Mouse (Mus musculus): Measurements from ENCODE around the gene Kcnk7. TPM values are rescaled to one million over a fixed set of nuclear protein-coding genes. Genes with fewer than 3 reads are reported as not detected.
"Not testable (repeated sequence)": the region's sequence is repeated elsewhere in the genome, so short reads cannot be mapped to it uniquely, and the experiment has no call there.

Kcnk7 gene
- polyA plus RNA-seq, 1 experiment = not detected

DNA sequence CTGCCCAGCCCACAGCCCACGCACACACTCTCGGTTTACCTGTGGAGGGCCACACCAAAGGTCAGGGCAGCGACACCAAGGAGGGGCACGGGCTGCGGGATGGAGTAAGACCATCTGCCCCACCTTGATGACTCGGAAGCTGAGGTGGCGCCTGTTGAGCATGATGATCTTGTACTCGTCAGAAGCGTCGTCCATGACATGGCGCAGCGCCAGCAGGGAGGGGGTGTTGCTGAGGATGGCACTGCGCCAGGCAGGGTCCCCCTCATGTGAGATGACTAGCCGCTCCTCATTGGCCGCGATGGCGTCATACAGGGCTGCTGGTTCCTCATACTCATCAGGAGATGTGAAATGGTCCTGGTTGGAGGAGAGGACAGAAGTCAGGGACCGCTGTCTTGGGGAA, 37.8 kb upstream of the Kcnk7 start:
- Histone ChIP-seq H3K4me3 (ENCODE audit: insufficient read depth, low read depth, low read length) (no peak overlapping the region), H3K4me1 (ENCODE audit: control insufficient read depth, insufficient read depth, low read length) (peaks cover 11% of the 10 kb centered on the region; the same call in 1 of the 2 replicates), H3K27ac (ENCODE audit: insufficient read depth, low read depth, low read length) (no peak overlapping the region)
- TF ChIP-seq POLR2A (IDR thresholded peaks at IDR 0.05; ENCODE audit: insufficient read depth, low read depth, low read length) = no peak
- no peak for TF ChIP-seq CTCF (IDR thresholded peaks at IDR 0.05; ENCODE audit: insufficient read depth, low read depth, low read length)
- 84% methylated on average over 18 of the region's 18 CpGs for WGBS

DNA sequence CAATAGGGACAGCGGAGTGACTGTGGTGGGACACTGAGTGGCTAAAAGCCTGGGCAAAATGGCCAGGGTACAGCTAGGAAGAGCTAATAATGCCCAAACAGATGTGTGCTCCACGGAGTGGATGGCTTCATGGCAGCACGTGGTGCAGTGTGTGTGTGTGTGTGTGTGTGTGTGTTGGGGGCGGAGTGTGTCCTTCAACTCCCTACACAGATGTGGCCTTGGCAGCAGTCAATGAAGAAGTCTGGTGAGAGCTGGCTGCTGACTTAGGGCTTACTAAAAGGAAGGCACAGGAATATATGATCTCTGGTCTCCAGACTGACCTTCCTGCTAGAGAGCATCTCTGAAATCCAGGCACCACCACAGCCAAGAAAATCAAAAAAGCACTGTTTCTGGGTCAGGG, 35.8 kb upstream of the Kcnk7 start:
- Histone ChIP-seq H3K4me3 (ENCODE audit: insufficient read depth, low read depth, low read length) (no peak overlapping the region), H3K4me1 (ENCODE audit: control insufficient read depth, insufficient read depth, low read length) (peaks cover 4% of the 10 kb centered on the region; the same call in 1 of the 2 replicates), H3K27ac (ENCODE audit: insufficient read depth, low read depth, low read length) (no peak overlapping the region)
- WGBS = 84% methylated on average over 4 of the region's 4 CpGs
- no peak for TF ChIP-seq CTCF (IDR thresholded peaks at IDR 0.05; ENCODE audit: insufficient read depth, low read depth, low read length)
- no peak for TF ChIP-seq POLR2A (IDR thresholded peaks at IDR 0.05; ENCODE audit: insufficient read depth, low read depth, low read length)

DNA sequence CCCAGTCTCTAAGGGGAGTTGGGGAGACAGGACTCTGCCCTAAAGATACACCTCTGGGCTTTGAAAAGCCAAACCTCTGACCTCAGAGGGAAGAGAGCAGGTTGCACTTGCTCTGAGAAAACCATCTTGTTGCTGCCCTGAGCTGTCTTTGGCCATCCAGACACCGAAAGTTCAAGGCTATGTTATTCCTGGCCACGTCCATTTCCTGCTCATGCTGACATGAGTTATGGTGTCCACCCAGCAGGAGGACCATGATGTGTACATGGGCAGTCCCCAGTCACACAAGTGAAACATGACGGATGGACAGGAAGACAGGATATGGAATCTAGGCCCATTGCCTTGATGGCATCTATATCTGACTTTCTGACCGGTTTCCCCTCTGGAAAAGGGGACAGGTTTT, 23.7 kb upstream of the Kcnk7 start:
- H3K4me1 ChIP-seq (ENCODE audit: control insufficient read depth, insufficient read depth, low read length) = no peaks in the 10 kb centered on the region
- 91% methylated on average over 4 of the region's 4 CpGs for WGBS
- no peak overlapping the region for H3K27ac ChIP-seq (ENCODE audit: insufficient read depth, low read depth, low read length)
- TF ChIP-seq POLR2A (IDR thresholded peaks at IDR 0.05; ENCODE audit: insufficient read depth, low read depth, low read length) = no peak
- TF ChIP-seq CTCF (IDR thresholded peaks at IDR 0.05; ENCODE audit: insufficient read depth, low read depth, low read length) = no peak
- H3K4me3 ChIP-seq (ENCODE audit: insufficient read depth, low read depth, low read length) = no peak overlapping the region

DNA sequence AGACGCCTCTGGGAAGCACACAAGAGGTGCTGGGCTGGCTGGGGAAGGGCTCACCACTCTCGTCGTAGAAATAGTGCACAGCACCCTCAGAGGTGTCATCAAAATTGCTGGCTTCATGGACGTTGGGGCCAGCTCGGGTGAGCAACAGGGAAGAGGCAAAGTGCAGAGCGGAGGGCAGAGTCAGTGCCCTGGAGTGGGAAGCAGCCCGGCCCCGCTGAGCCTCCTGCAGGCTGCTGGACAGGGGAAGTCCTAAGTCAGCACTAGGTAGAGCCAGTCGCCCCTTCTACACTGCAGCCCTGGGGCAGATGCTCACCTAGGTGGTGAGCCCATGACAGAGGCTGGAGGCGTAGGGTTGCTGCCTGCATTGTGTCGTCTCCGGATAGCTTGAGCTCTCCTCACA, 19.9 kb upstream of the Kcnk7 start:
- no peak for TF ChIP-seq CTCF (IDR thresholded peaks at IDR 0.05; ENCODE audit: insufficient read depth, low read depth, low read length)
- no peak for TF ChIP-seq POLR2A (IDR thresholded peaks at IDR 0.05; ENCODE audit: insufficient read depth, low read depth, low read length)
- Histone ChIP-seq H3K4me1 (ENCODE audit: control insufficient read depth, insufficient read depth, low read length) (peaks cover 9% of the 10 kb centered on the region), H3K27ac (ENCODE audit: insufficient read depth, low read depth, low read length) (no peak overlapping the region), H3K4me3 (ENCODE audit: insufficient read depth, low read depth, low read length) (no peak overlapping the region)
- WGBS = 93% methylated on average over 12 of the region's 12 CpGs

DNA sequence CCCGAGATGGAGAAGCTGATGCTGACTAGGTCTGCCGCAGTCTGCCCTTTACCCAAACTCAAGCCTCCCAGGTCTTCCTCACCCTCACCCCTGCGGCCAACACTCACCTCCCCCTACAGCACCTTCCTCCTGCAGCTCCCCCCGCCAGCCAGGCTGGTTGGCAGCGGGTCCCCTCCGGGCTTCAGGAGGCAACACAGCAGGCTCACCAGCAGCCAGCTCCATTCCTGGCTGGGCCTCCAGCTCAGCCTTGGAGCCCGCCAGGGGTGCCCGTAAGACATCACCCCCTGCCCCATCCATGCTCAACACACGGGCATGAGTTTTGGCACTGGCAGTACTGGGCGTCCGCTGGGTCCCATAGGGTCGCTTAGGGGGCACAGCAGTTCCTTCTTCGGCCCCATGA, 19.2 kb upstream of the Kcnk7 start:
- Histone ChIP-seq H3K4me1 (ENCODE audit: control insufficient read depth, insufficient read depth, low read length) (peaks cover 9% of the 10 kb centered on the region), H3K27ac (ENCODE audit: insufficient read depth, low read depth, low read length) (no peak overlapping the region), H3K4me3 (ENCODE audit: insufficient read depth, low read depth, low read length) (no peak overlapping the region)
- WGBS = 88% methylated on average over 13 of the region's 13 CpGs
- TF ChIP-seq POLR2A (IDR thresholded peaks at IDR 0.05; ENCODE audit: insufficient read depth, low read depth, low read length) = no peak

DNA sequence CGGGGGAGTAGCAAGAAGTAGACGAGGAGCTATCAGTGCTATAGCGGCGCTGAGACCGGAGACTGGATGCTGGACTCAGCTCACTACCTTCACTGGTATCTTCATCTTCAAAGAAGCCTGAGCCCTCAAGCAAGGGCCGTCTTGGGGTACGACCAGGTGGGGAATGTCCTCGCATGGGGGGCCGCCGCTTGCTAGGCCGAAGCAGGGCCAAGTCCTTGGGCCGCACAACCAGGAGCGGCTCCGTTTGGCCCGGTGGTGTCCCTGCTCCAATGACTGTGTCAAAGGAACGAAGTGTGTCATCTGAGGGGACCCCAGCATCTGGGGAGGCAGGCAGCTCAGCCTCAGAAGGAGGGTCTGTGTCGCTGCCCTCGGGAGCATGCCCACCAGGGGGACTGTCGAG, 18.7 kb upstream of the Kcnk7 start:
- Histone ChIP-seq H3K4me1 (ENCODE audit: control insufficient read depth, insufficient read depth, low read length) (peaks cover 14% of the 10 kb centered on the region), H3K4me3 (ENCODE audit: insufficient read depth, low read depth, low read length) (no peak overlapping the region), H3K27ac (ENCODE audit: insufficient read depth, low read depth, low read length) (no peak overlapping the region)
- 96% methylated on average over 19 of the region's 19 CpGs for WGBS
- TF ChIP-seq POLR2A (IDR thresholded peaks at IDR 0.05; ENCODE audit: insufficient read depth, low read depth, low read length) (no peak), CTCF (IDR thresholded peaks at IDR 0.05; ENCODE audit: insufficient read depth, low read depth, low read length) (no peak)

DNA sequence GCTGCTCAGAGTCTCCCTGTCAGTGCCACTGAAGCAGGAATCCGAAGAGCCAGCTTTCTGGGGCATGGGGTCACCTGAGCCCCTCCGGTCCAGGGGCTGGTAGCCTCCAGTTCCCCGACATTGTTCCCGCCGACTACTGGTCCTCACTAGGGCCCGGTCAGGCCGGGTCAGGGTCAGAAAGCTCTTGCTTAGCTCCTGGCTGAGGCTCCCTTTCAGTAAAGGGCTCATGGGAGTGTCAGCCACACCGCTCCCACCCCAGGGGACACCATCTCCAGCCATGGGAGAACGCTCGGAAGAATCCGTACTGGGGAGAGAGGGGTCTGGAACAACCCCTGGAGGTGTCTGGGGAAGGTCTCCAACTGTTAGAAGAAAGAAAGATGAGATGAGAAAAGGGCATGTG, 18.3 kb upstream of the Kcnk7 start:
- Histone ChIP-seq H3K4me3 (ENCODE audit: insufficient read depth, low read depth, low read length) (no peak overlapping the region), H3K27ac (ENCODE audit: insufficient read depth, low read depth, low read length) (no peak overlapping the region), H3K4me1 (ENCODE audit: control insufficient read depth, insufficient read depth, low read length) (peaks cover 18% of the 10 kb centered on the region)
- 96% methylated on average over 11 of the region's 11 CpGs for WGBS
- TF ChIP-seq CTCF (IDR thresholded peaks at IDR 0.05; ENCODE audit: insufficient read depth, low read depth, low read length) = no peak
- TF ChIP-seq POLR2A (IDR thresholded peaks at IDR 0.05; ENCODE audit: insufficient read depth, low read depth, low read length) = no peak

DNA sequence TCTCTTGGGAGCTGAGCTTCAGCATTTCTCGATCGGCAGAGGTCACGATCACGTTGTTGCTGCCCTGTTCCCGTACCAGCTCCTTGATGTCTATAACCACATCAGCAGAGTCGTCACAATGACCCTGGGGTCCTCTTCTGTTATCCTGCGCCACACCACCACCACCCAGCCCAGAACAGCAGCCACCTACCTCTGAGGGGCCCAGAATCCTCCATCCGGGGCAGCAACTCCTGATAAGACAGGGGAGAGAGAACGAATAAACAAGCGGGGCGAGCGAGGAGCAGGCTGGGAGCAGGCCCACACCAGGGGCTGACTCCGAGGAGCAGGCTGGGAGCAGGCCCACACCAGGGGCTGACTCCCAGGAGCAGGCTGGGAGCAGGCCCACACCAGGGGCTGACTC, 17.7 kb upstream of the Kcnk7 start:
- H3K4me3 ChIP-seq (ENCODE audit: insufficient read depth, low read depth, low read length) = no peak overlapping the region
- H3K27ac ChIP-seq (ENCODE audit: insufficient read depth, low read depth, low read length) = no peak overlapping the region
- TF ChIP-seq CTCF (IDR thresholded peaks at IDR 0.05; ENCODE audit: insufficient read depth, low read depth, low read length) (no peak), POLR2A (IDR thresholded peaks at IDR 0.05; ENCODE audit: insufficient read depth, low read depth, low read length) (no peak)
- peaks cover 24% of the 10 kb centered on the region for H3K4me1 ChIP-seq (ENCODE audit: control insufficient read depth, insufficient read depth, low read length)
- WGBS = 88% methylated on average over 13 of the region's 13 CpGs

DNA sequence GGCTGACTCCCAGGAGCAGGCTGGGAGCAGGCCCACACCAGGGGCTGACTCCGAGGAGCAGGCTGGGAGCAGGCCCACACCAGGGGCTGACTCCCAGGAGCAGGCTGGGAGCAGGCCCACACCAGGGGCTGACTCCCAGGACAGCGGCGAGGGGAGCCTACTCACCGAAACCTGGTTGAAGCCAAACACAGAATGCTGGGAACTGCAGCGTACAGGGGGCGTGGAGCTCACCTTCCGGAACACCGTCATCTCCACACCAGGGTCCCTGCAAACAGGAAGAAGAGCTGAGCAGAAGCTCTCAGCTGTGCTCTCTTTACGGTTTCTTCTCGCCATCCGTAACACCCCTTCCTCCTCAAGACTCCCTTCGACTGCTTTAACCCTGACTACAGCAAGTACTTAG, 17.2 kb upstream of the Kcnk7 start:
- H3K4me1 ChIP-seq (ENCODE audit: control insufficient read depth, insufficient read depth, low read length) = peaks cover 29% of the 10 kb centered on the region
- H3K4me3 ChIP-seq (ENCODE audit: insufficient read depth, low read depth, low read length); H3K27ac ChIP-seq (ENCODE audit: insufficient read depth, low read depth, low read length): not testable (repeated sequence)
- 94% methylated on average over 12 of the region's 12 CpGs for WGBS

DNA sequence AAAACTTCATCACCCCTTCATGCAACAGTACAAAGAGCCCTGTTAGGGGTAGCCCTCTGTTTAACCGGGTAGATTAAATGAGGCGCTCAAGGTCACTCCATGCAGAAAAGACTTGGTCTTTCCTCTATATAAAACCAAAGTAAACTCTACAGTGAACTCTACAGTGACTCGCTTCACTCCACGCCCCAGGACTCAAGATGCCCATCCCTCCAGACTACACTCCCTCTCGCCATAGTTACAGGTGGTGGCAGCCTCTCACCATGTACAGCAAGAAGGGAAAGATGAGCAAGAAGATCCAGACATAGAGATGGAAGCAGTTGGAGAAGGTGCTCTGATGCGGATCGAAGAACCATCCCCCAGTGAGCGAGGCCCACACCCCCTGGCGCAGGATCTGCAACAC, 16.4 kb upstream of the Kcnk7 start:
- H3K4me1 ChIP-seq (ENCODE audit: control insufficient read depth, insufficient read depth, low read length) = peaks cover 35% of the 10 kb centered on the region
- H3K27ac ChIP-seq (ENCODE audit: insufficient read depth, low read depth, low read length) = no peak overlapping the region
- TF ChIP-seq CTCF (IDR thresholded peaks at IDR 0.05; ENCODE audit: insufficient read depth, low read depth, low read length) (no peak), POLR2A (IDR thresholded peaks at IDR 0.05; ENCODE audit: insufficient read depth, low read depth, low read length) (no peak)
- 17% methylated on average over 9 of the region's 9 CpGs for WGBS
- H3K4me3 ChIP-seq (ENCODE audit: insufficient read depth, low read depth, low read length) = peak overlapping the region; percentile 59

Measured in olfactory bulb, adult 2 months (tissue).